Comparison of ENCODE assay signal across 7 mouse cellular contexts in genomic region chr11:120098588-120099511, GRCm38 (mm10). TPM values are rescaled to one million over a fixed set of nuclear protein-coding genes. Genes with fewer than 3 reads are reported as not detected.
DNase-seq lines count a peak whose midpoint lies in the region; ATAC-seq lines count a peak whose summit lies in the region.

Tepsin (minus strand) TSS chr11:120098731.
Ndufaf8 (plus strand) TSS chr11:120098928.

- H3K27ac ChIP-seq in intestine, embryonic 15.5 days = peak within 1 kb of the TSS; percentile 98
- peak within 1 kb of the TSS; percentile 91 for H3K27ac ChIP-seq in midbrain, embryonic 10.5 days (replicated peaks)

- H3K9me3 ChIP-seq in intestine, embryonic 15.5 days = no peaks in the 10 kb centered on the region
- H3K9me3 ChIP-seq in midbrain, embryonic 10.5 days (replicated peaks) = no peaks in the 10 kb centered on the region

- peak within 1 kb of the TSS; percentile 85 for H3K4me3 ChIP-seq in intestine, embryonic 15.5 days (replicated peaks)
- H3K4me3 ChIP-seq in midbrain, embryonic 10.5 days = peak within 1 kb of the TSS; percentile 89

- H3K9ac ChIP-seq in intestine, embryonic 15.5 days = peak within 1 kb of the TSS; percentile 85

- H3K4me1 ChIP-seq in intestine, embryonic 15.5 days (replicated peaks) = peaks cover 16% of the 10 kb centered on the region
- H3K4me1 ChIP-seq in midbrain, embryonic 10.5 days = peaks cover 37% of the 10 kb centered on the region

- peak within 1 kb of the TSS; percentile 87 for H3K4me2 ChIP-seq in intestine, embryonic 15.5 days (replicated peaks)

- WGBS in intestine, embryonic 15.5 days = under 1% methylated on average over 77 of the region's 77 CpGs
- WGBS in midbrain, embryonic 10.5 days = under 1% methylated on average over 77 of the region's 77 CpGs

- peaks cover 8% of the 10 kb centered on the region; the same call in 1 of the 2 replicates for H3K36me3 ChIP-seq in intestine, embryonic 15.5 days
- peaks cover 48% of the 10 kb centered on the region for H3K36me3 ChIP-seq in midbrain, embryonic 10.5 days

- intact Hi-C loops in gastrocnemius, postnatal 36 days (cut with DNase I) = no loop called here
- intact Hi-C loops in left cerebral cortex, postnatal 25 days (cut with DNase I) = no loop called here

- H3K27me3 ChIP-seq in intestine, embryonic 15.5 days (replicated peaks) = no peaks in the 10 kb centered on the region
- H3K27me3 ChIP-seq in midbrain, embryonic 10.5 days (ENCODE audit: low read depth, poor library complexity, severe bottlenecking) = no peaks in the 10 kb centered on the region

- DNase-seq in adrenal gland, adult 2 months = peak; percentile 99
- DNase-seq in embryo, embryonic 11.5 days (ENCODE audit: low read depth, low spot score) = peak; percentile 99
- DNase-seq in gastrocnemius, postnatal 36 days = peak; percentile 92 to 100
- peak; percentile 99 to 100 for DNase-seq in left cerebral cortex, postnatal 25 days (ENCODE audit: low spot score in 2 of 2)
- DNase-seq in midbrain, embryonic 10.5 days (ENCODE audit: low spot score) = peak; percentile 99
- peak; percentile 95 for DNase-seq in right cerebral cortex, postnatal 4 days

- ATAC-seq in intestine, embryonic 15.5 days = peak; percentile 97

RNA-seq across cellular contexts. Expression of gene Tepsin, which starts in this region (rescaled TPM):
- total RNA-seq in adrenal gland, adult 2 months (2021) = 10 to 100 TPM; 10.2 to 14.4 TPM
- 53.9 and 61.2 TPM in 2 replicates for polyA plus RNA-seq in adrenal gland, adult 2 months (2012; rRNA removed)
- total RNA-seq in gastrocnemius, postnatal 36 days (2021) = 1 to 10 TPM; 4.2 to 5.6 TPM
- polyA plus RNA-seq in intestine, embryonic 15.5 days (2015; fragmentation: Nextera tagmentation; extraction: Ambion mirVana) = 15.4 and 17.7 TPM in 2 replicates
- total RNA-seq in left cerebral cortex, postnatal 25 days (2021) = 10 to 100 TPM; 14.4 to 15.5 TPM
- polyA plus RNA-seq in midbrain, embryonic 10.5 days (2016; fragmentation: Nextera tagmentation; extraction: Ambion mirVana) = 20.0 and 21.2 TPM in 2 replicates

RNA-seq across cellular contexts. Expression of gene Ndufaf8, which starts in this region (rescaled TPM):
- 10 to 100 TPM; 47.5 to 76.2 TPM for total RNA-seq in adrenal gland, adult 2 months (2021)
- polyA plus RNA-seq in adrenal gland, adult 2 months (2012; rRNA removed) = 78.1 and 85.2 TPM in 2 replicates
- 10 to 100 TPM; 32.1 to 32.9 TPM for total RNA-seq in gastrocnemius, postnatal 36 days (2021)
- 90.8 and 109 TPM in 2 replicates for polyA plus RNA-seq in intestine, embryonic 15.5 days (2015; fragmentation: Nextera tagmentation; extraction: Ambion mirVana)
- 10 to 100 TPM; 32.5 to 36.1 TPM for total RNA-seq in left cerebral cortex, postnatal 25 days (2021)
- polyA plus RNA-seq in midbrain, embryonic 10.5 days (2016; fragmentation: Nextera tagmentation; extraction: Ambion mirVana) = 89.7 and 91.0 TPM in 2 replicates

Comparison
In these comparisons a context has a peak if more than half of its experiments do, and no peak if none do; other contexts are left out.
1. Peak in every context shown above with its lines: DNase-seq, ATAC-seq, H3K4me3 ChIP-seq and H3K27ac ChIP-seq.